Mouse (Mus musculus) hindbrain, embryonic 14.5 days (tissue): ENCODE results near the gene Casq2. TPM values are rescaled to one million over a fixed set of nuclear protein-coding genes. Genes with fewer than 3 reads are reported as not detected.

Source experiments
- ATAC-seq: fragments of 200-750 bp; cut with Nextera tagmentation; 2 replicates; pipeline ENCODE4 v1.8.0; 2017; ENCODE audit warnings: moderate number of reproducible peaks, mild to moderate bottlenecking, moderate TSS enrichment, moderate library complexity; ENCODE audit not compliant: low FRiP score
- DNase-seq: peaks from one replicate; pipeline ENCODE4 v3.0.0-alpha.2; 2015; ENCODE audit warnings: low spot score
- H3K27ac ChIP-seq: fragments of 300-500 bp; sonication (generic); 2 replicates; pipeline ENCODE4 v1.5.1; 2014; ENCODE audit warnings: mild to moderate bottlenecking, moderate library complexity
- H3K27me3 ChIP-seq: fragments of 300-500 bp; sonication (generic); 2 replicates; pipeline ENCODE4 v1.6.1; 2014; ENCODE audit warnings: mild to moderate bottlenecking, low read length, mixed read lengths; ENCODE audit not compliant: control insufficient read depth, insufficient read depth
- H3K36me3 ChIP-seq: fragments of 300-500 bp; sonication (generic); replicated peaks from 2 replicates; pipeline ENCODE4 v1.6.1; 2014; ENCODE audit not compliant: control insufficient read depth, insufficient read depth
- H3K4me1 ChIP-seq: fragments of 300-500 bp; sonication (generic); replicated peaks from 2 replicates; pipeline ENCODE4 v1.6.1; 2014; ENCODE audit warnings: antibody characterized with exemption, low read length, mixed read lengths; ENCODE audit not compliant: control insufficient read depth, insufficient read depth
- H3K4me2 ChIP-seq: fragments of 300-500 bp; sonication (generic); replicated peaks from 2 replicates; pipeline ENCODE4 v1.6.1; 2014; ENCODE audit warnings: mild to moderate bottlenecking, moderate library complexity
- H3K4me3 ChIP-seq: fragments of 300-500 bp; sonication (generic); replicated peaks from 2 replicates; pipeline ENCODE4 v1.5.1; 2014; ENCODE audit warnings: mild to moderate bottlenecking, low read length
- H3K9ac ChIP-seq: fragments of 300-500 bp; sonication (generic); 2 replicates; pipeline ENCODE4 v1.6.1; 2014
- H3K9me3 ChIP-seq: fragments of 300-500 bp; sonication (generic); 2 replicates; pipeline ENCODE4 v1.6.1; 2016; ENCODE audit warnings: low read length; ENCODE audit not compliant: control insufficient read depth
- WGBS: fragments of 180-500 bp; shearing (Covaris S2); extraction: QIAGEN DNeasy Blood & Tissue Kit; methylation state at CpG from one replicate; pipeline ENCODE4 v1.1.7; 2014; 5-methylcytosine and 5-hydroxymethylcytosine counted together
- polyA plus RNA-seq: library from polyadenylated mRNA; unstranded; fragments of >200 nt; fragmentation: Nextera tagmentation; extraction: Ambion mirVana; gene quantifications from 2 replicates; pipeline ENCODE4 v1.2.1, GENCODE M21; 2014

The Casq2 gene
- polyA plus RNA-seq, 1 experiment from 2014 or later = 0.32 TPM

DNA sequence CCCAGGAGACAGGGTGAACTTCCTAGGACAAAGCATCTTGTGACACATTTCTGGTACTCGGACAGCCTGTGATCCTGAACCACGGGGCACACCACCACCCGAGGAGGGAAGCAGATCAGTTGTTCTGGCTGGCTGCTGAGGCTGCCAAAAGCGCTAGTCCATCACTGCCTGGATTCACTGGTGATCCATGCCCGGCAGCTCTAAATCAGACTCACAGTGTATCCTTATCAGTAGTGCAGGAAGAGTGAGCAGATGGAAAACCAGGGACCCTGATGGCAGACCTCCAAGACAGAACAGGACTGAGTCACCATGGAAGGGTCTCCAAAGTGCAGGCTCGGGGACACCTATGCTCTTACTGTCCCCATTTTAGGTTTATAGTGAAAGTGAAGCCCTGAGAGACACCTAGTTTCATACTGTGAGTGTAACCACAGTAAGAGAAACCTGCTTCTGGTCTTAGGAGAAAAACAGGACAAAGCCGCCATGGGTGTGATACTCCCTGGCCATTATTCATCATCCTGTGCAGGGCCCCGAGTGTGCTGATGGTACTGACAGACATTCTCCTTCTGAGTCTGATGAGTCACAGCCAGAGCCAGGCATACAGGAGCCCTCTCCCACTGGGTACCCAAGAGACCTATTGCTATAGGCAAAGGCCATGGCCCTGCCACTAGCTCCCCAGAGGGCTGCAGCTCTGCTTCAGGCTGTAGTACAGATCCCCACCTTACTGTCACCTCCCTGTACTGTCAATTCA is 88.1 kb downstream of the Casq2 start:
- WGBS = 76% methylated on average over 8 of the region's 8 CpGs
- Histone ChIP-seq H3K4me1 (0 out of 2 replicates have a peak, but pooled peaks cover 5% of the 10 kb centered on the region), H3K9ac (no peak overlapping the region), H3K4me2 (no peak overlapping the region), H3K27ac (no peak overlapping the region), H3K4me3 (no peak overlapping the region), H3K27me3 (no peaks in the 10 kb centered on the region), H3K36me3 (no peaks in the 10 kb centered on the region), H3K9me3 (no peaks in the 10 kb centered on the region)
- DNase-seq (no peak), ATAC-seq (no peak)

DNA sequence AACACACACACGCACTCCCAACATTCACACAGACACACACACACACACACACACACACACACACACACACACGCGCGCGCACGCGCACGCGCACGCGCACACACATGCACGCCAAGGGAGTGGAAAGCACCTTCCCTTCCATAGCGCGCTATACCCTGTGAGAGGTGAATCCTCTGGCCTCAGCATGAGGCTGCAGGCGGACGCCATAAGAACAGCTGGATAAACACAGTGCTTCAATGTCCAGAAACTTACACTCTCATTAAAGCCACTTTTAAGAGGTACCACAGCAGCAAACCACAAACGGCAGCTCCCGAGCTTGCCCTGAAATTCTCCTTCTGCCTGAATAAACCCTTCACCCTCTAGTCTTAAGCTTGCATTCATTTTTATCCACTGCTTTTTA is 89.5 kb downstream of the Casq2 start:
- Histone ChIP-seq H3K9ac (no peak overlapping the region), H3K9me3 (no peaks in the 10 kb centered on the region), H3K4me1 (no peaks in the 10 kb centered on the region), H3K27ac (no peak overlapping the region), H3K36me3 (no peaks in the 10 kb centered on the region), H3K27me3 (no peaks in the 10 kb centered on the region), H3K4me3 (no peak overlapping the region), H3K4me2 (no peak overlapping the region)
- DNase-seq = no peak
- 94% methylated on average over 17 of the region's 18 CpGs for WGBS
- no peak for ATAC-seq

DNA sequence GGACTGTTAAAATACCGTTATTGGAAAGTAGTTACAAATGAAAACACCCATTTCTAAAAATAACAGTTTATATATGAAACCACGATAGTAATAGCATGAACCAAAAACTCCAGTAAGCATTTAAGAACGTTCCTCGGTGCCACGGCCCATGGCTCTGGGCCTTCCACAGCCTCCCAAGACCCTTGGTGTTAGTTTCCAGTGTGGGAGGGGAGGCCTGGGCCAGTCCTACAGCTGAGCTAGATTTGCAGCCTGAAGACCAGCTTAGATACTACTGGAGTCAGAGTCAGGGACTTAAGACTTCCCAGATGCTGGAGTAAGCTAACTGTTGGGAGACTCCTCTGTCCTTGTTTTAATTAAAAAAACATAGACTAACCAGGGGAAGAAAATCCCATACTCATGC is 89.9 kb downstream of the Casq2 start:
- no peak overlapping the region for H3K27ac ChIP-seq
- H3K27me3 ChIP-seq = no peaks in the 10 kb centered on the region
- H3K9me3 ChIP-seq = no peaks in the 10 kb centered on the region
- H3K9ac ChIP-seq = no peak overlapping the region
- H3K4me3 ChIP-seq = no peak overlapping the region
- H3K4me1 ChIP-seq = no peaks in the 10 kb centered on the region
- no peak for DNase-seq
- H3K36me3 ChIP-seq = no peaks in the 10 kb centered on the region
- ATAC-seq = no peak
- 88% methylated on average over 5 of the region's 5 CpGs for WGBS
- H3K4me2 ChIP-seq = no peak overlapping the region

DNA sequence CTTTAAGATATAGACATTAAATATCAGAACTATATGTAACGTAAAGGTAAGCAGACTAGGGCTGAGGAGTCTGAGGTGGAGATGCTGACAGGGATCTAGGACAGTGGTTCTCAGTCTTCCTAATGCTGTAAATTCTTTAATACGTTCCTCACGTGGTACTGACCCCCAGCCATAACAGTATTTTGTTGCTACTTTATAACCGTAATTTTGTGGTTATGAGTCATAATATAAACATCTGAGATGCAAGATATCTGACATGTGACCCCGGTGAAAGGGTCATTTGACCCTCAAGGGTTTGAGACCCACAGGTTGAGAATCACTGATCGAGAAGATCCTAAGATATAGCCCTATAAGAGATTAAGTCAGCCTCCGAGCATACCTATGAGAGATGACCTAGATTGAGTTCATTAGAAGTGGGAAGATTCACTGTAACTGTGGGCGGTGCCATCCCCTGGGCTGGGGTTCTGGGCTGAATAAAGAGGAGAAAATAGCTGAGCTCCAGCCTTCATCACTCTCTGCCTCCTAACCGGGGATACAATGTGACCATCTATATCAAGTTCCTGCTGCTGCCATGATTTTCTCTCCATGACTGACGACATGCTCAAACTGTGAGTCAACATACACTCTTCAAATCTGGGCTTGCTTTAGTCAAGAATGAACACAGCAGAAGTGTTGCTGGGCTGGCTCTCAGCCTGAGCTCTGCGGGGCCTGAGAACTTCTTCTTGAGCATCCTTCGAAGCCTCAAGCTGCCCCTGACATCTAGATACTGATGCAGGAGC is 91.8 kb downstream of the Casq2 start:
- Histone ChIP-seq H3K36me3 (no peaks in the 10 kb centered on the region), H3K27ac (no peak overlapping the region), H3K4me2 (no peak overlapping the region), H3K4me1 (no peaks in the 10 kb centered on the region), H3K27me3 (no peaks in the 10 kb centered on the region), H3K4me3 (no peak overlapping the region), H3K9ac (no peak overlapping the region), H3K9me3 (no peaks in the 10 kb centered on the region)
- WGBS = 97% methylated on average over 12 of the region's 12 CpGs
- DNase-seq = no peak
- ATAC-seq = no peak

DNA sequence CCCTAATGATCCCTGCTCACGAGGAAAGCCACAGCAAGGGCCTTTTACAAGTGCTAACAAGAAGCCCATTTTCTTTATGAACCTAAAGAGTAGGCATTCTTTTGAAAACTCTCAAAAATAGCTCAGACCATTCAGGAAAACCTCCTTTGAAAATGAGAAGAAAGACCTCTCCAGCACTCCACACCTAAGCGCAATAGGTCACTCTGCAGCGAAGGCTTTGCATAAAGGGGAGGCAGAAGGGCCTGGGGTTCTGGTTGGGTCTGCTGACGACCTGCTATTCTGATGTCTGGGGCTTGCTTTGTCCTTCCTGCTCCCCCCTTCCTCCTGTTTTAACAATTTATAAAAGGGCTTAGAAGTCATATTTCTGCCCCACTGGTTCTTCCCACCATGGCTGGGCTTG is 93.7 kb downstream of the Casq2 start:
- Histone ChIP-seq H3K36me3 (no peaks in the 10 kb centered on the region), H3K9ac (no peak overlapping the region), H3K27ac (no peak overlapping the region), H3K4me3 (no peak overlapping the region), H3K27me3 (no peaks in the 10 kb centered on the region), H3K9me3 (no peaks in the 10 kb centered on the region), H3K4me2 (no peak overlapping the region), H3K4me1 (no peaks in the 10 kb centered on the region)
- no peak for ATAC-seq
- DNase-seq = no peak
- WGBS = 60% methylated on average over 4 of the region's 4 CpGs

DNA sequence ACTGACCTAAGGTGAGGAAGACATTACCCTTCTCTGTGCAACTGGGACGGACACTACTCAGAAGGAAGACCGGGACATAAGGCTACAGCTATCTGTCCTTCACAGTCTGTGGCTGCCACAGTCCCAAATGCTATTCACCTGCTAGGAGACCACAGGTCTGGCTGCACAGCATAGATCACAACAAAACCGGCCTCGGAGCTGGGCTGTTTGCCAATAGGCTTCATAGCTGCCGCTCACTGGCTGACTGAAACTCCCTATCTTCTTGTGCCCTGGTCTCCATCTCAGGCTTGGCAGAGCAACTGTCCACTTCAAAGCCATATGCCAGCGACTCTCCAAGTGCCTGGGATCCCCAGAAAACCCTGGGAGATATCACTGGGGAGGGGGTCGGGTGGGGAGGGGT is 94.5 kb downstream of the Casq2 start:
- DNase-seq (no peak), ATAC-seq (no peak)
- Histone ChIP-seq H3K27ac (no peak overlapping the region), H3K36me3 (no peaks in the 10 kb centered on the region), H3K9ac (no peak overlapping the region), H3K9me3 (no peaks in the 10 kb centered on the region), H3K27me3 (no peaks in the 10 kb centered on the region), H3K4me3 (no peak overlapping the region), H3K4me1 (no peaks in the 10 kb centered on the region), H3K4me2 (no peak overlapping the region)
- 69% methylated on average over 7 of the region's 7 CpGs for WGBS

DNA sequence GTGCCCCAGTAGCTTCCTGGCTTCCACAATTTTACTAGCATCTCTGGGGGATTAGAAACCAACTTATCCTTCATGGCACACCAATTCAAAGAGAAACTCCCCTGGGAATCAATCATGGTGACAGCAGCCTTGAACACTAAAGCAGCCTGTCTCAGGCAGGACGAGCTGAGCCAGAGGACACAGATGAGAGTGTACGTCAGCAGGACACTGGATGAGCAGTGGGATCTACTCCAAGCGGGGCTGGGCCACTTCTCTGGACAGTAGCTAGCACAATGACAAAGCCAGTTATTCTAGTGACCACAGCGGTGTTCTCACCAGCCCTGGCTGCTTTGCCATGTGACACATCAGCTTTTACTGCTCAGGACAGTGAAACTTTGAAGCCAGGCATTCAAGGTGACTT is 95.0 kb downstream of the Casq2 start:
- Histone ChIP-seq H3K36me3 (no peaks in the 10 kb centered on the region), H3K9ac (no peak overlapping the region), H3K4me3 (no peak overlapping the region), H3K27ac (no peak overlapping the region), H3K27me3 (no peaks in the 10 kb centered on the region), H3K4me1 (no peaks in the 10 kb centered on the region), H3K4me2 (no peak overlapping the region), H3K9me3 (no peaks in the 10 kb centered on the region)
- WGBS = 52% methylated on average over 4 of the region's 4 CpGs
- ATAC-seq (no peak; the same call in 1 of the 2 replicates), DNase-seq (no peak)

DNA sequence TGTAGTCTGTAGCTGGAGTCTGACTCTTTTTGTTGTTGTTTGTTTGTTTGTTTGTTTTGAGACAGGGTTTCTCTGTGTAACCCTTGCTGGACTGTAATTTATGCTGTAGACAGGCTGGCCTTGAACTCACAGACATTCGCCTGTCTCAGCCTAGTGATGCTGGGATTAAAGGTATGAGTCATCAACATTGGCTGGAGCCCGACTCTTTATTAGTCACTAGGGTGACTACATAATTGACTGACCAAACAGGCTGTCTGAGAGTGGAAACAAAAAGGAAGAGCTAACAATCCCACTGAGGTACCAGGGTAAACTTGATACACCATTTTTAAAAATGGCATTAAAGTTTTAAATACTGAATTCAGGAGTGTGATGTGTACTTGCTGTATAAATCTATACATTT is 96.4 kb downstream of the Casq2 start:
- H3K36me3 ChIP-seq = no peaks in the 10 kb centered on the region
- H3K4me3 ChIP-seq = no peak overlapping the region
- H3K4me2 ChIP-seq = no peak overlapping the region
- H3K9me3 ChIP-seq = no peaks in the 10 kb centered on the region
- H3K27ac ChIP-seq = no peak overlapping the region
- H3K27me3 ChIP-seq = no peaks in the 10 kb centered on the region
- DNase-seq = no peak
- no peak for ATAC-seq
- H3K9ac ChIP-seq = no peak overlapping the region
- H3K4me1 ChIP-seq = no peaks in the 10 kb centered on the region
- WGBS = 89% methylated on average over 2 of the region's 2 CpGs

DNA sequence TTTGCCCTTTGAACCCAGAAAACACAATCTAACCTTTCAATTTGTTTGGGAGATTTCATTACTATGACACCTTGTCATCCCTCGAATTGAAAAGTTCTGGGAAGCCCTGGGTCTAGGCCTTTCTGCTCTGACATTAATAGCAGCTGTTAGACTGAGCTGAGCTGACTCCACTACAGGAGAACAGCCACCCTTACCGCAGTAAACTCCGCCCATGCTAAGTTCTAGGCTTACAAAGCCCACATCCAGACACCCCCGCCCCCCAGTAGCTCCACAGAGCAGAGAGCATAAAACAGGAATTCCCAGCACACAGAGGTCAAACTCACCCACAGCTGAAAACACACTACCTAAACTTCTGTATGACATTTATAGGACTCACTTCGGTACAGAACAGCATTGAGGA is 98.5 kb downstream of the Casq2 start:
- no peak for ATAC-seq
- 84% methylated on average over 5 of the region's 5 CpGs for WGBS
- H3K27me3 ChIP-seq = no peaks in the 10 kb centered on the region; the same call in 1 of the 2 replicates
- H3K27ac ChIP-seq = no peak overlapping the region
- H3K4me1 ChIP-seq = no peaks in the 10 kb centered on the region
- no peak overlapping the region for H3K9ac ChIP-seq
- no peaks in the 10 kb centered on the region for H3K36me3 ChIP-seq
- no peak overlapping the region for H3K4me2 ChIP-seq
- no peak overlapping the region for H3K4me3 ChIP-seq
- no peaks in the 10 kb centered on the region for H3K9me3 ChIP-seq
- no peak for DNase-seq
